Mouse (Mus musculus) limb, embryonic 11.5 days (tissue): ENCODE measurements at regions not wholly inside any gene's neighbourhood (a gene's known extent, or its start where the extent isn't known, plus 50 kb on each side); places are given as distances from the start of the nearest gene placed in this dataset.

ENCODE experiments used
- ATAC-seq: fragments of 200-750 bp; cut with Nextera tagmentation; 2 replicates; pipeline ENCODE4 v1.8.0; 2017; ENCODE audit warnings: low read depth; ENCODE audit not compliant: insufficient number of reproducible peaks, low FRiP score, low TSS enrichment
- DNase-seq: peaks from one replicate; pipeline ENCODE4 v3.0.0-alpha.2; 2015; ENCODE audit warnings: low spot score
- H3K27ac ChIP-seq: fragments of 300-500 bp; sonication (generic); replicated peaks from 2 replicates; pipeline ENCODE4 v1.5.1; 2014; ENCODE audit warnings: low read depth, mild to moderate bottlenecking, low read length
- H3K27me3 ChIP-seq: fragments of 300-500 bp; sonication (generic); 2 replicates; pipeline ENCODE4 v1.6.1; 2014; ENCODE audit warnings: mild to moderate bottlenecking, low read length, mixed read lengths; ENCODE audit not compliant: control insufficient read depth, insufficient read depth
- H3K36me3 ChIP-seq: fragments of 300-500 bp; sonication (generic); 2 replicates; pipeline ENCODE4 v1.6.1; 2014; ENCODE audit warnings: mild to moderate bottlenecking, low read length, moderate library complexity, mixed read lengths; ENCODE audit not compliant: control insufficient read depth, insufficient read depth
- H3K4me1 ChIP-seq: fragments of 300-500 bp; sonication (generic); 2 replicates; pipeline ENCODE4 v1.6.1; 2014; ENCODE audit warnings: low read length, mixed read lengths; ENCODE audit not compliant: control insufficient read depth, insufficient read depth
- H3K4me2 ChIP-seq: fragments of 300-500 bp; sonication (generic); 2 replicates; pipeline ENCODE4 v1.6.1; 2014; ENCODE audit warnings: low read depth, mild to moderate bottlenecking, moderate library complexity; ENCODE audit not compliant: severe bottlenecking
- H3K4me3 ChIP-seq: fragments of 300-500 bp; sonication (generic); 2 replicates; pipeline ENCODE4 v1.5.1; 2014; ENCODE audit warnings: low read depth, low read length
- H3K9ac ChIP-seq: fragments of 300-500 bp; sonication (generic); 2 replicates; pipeline ENCODE4 v1.6.1; 2014; ENCODE audit warnings: mild to moderate bottlenecking, low read length
- H3K9me3 ChIP-seq: fragments of 300-500 bp; sonication (generic); 2 replicates; pipeline ENCODE4 v1.6.1; 2016; ENCODE audit warnings: low read length; ENCODE audit not compliant: control insufficient read depth
- WGBS: fragments of 180-500 bp; shearing (Covaris S2); extraction: QIAGEN DNeasy Blood & Tissue Kit; methylation state at CpG from one replicate; pipeline ENCODE4 v1.1.7; 2014; 5-methylcytosine and 5-hydroxymethylcytosine counted together

- Histone ChIP-seq H3K27ac (no peak overlapping the region), H3K4me3 (no peak overlapping the region), H3K27me3 (no peaks in the 10 kb centered on the region), H3K36me3 (no peaks in the 10 kb centered on the region), H3K9me3 (no peaks in the 10 kb centered on the region), H3K4me2 (no peak overlapping the region), H3K9ac (no peak overlapping the region), H3K4me1 (no peaks in the 10 kb centered on the region)
- no peak for DNase-seq
- 85% methylated on average over 2 of the region's 2 CpGs for WGBS
- ATAC-seq: no peak
Observed at GRCm38 (mm10) chr6:73401059-73401458, 68.4 kb downstream of the 4931417E11Rik start.

- no peaks in the 10 kb centered on the region for H3K36me3 ChIP-seq
- no peak for DNase-seq
Observed at GRCm38 (mm10) chr6:73389301-73389700, 80.2 kb downstream of the 4931417E11Rik start.

GRCm38 (mm10) chr6:73386261-73386660, 83.2 kb downstream of the 4931417E11Rik start:
- no peaks in the 10 kb centered on the region for H3K27me3 ChIP-seq
- H3K4me2 ChIP-seq: no peak overlapping the region
- H3K36me3 ChIP-seq: no peaks in the 10 kb centered on the region
- no peak overlapping the region for H3K4me3 ChIP-seq
- DNase-seq (no peak), ATAC-seq (no peak)
- H3K27ac ChIP-seq: no peak overlapping the region
- H3K9me3 ChIP-seq: no peaks in the 10 kb centered on the region
- no peaks in the 10 kb centered on the region for H3K4me1 ChIP-seq
- 91% methylated on average over 3 of the region's 3 CpGs for WGBS
- no peak overlapping the region for H3K9ac ChIP-seq

More at GRCm38 (mm10) chr6:73389301-73389700, 80.2 kb downstream of the 4931417E11Rik start:
- Histone ChIP-seq H3K9me3 (no peaks in the 10 kb centered on the region), H3K27ac (no peak overlapping the region), H3K4me1 (no peaks in the 10 kb centered on the region), H3K4me2 (no peak overlapping the region), H3K9ac (no peak overlapping the region), H3K27me3 (no peaks in the 10 kb centered on the region), H3K4me3 (no peak overlapping the region)
- ATAC-seq: no peak
- 70% methylated on average over 6 of the region's 6 CpGs for WGBS

- Histone ChIP-seq H3K36me3 (no peaks in the 10 kb centered on the region), H3K9ac (no peak overlapping the region), H3K27me3 (no peaks in the 10 kb centered on the region), H3K9me3 (no peaks in the 10 kb centered on the region; the same call in 1 of the 2 replicates), H3K4me2 (no peak overlapping the region), H3K4me3 (no peak overlapping the region), H3K4me1 (no peaks in the 10 kb centered on the region), H3K27ac (no peak overlapping the region)
- DNase-seq (no peak), ATAC-seq (no peak)
- WGBS: 73% methylated on average over 5 of the region's 5 CpGs
Observed at GRCm38 (mm10) chr6:73379825-73380224, 89.6 kb downstream of the 4931417E11Rik start.

GRCm38 (mm10) chr6:73377884-73378283, 91.6 kb downstream of the 4931417E11Rik start:
- DNase-seq (no peak), ATAC-seq (no peak)
- no peak overlapping the region for H3K4me3 ChIP-seq
- H3K36me3 ChIP-seq: no peaks in the 10 kb centered on the region
- no peak overlapping the region for H3K4me2 ChIP-seq
- H3K9ac ChIP-seq: no peak overlapping the region
- no peaks in the 10 kb centered on the region for H3K4me1 ChIP-seq
- H3K27me3 ChIP-seq: no peaks in the 10 kb centered on the region
- 91% methylated on average over 8 of the region's 8 CpGs for WGBS
- no peak overlapping the region for H3K27ac ChIP-seq
- H3K9me3 ChIP-seq: no peaks in the 10 kb centered on the region; the same call in 1 of the 2 replicates

- DNase-seq (no peak), ATAC-seq (no peak)
- 96% methylated on average over 11 of the region's 11 CpGs for WGBS
- H3K36me3 ChIP-seq: no peaks in the 10 kb centered on the region
- no peak overlapping the region for H3K4me2 ChIP-seq
- no peak overlapping the region for H3K9ac ChIP-seq
- no peak overlapping the region for H3K27ac ChIP-seq
- H3K27me3 ChIP-seq: no peaks in the 10 kb centered on the region
- H3K4me1 ChIP-seq: no peaks in the 10 kb centered on the region
- no peaks in the 10 kb centered on the region; the same call in 1 of the 2 replicates for H3K9me3 ChIP-seq
- no peak overlapping the region for H3K4me3 ChIP-seq
Observed at GRCm38 (mm10) chr6:73376291-73376690, 93.2 kb downstream of the 4931417E11Rik start.

GRCm38 (mm10) chr6:73372901-73373300, 96.6 kb downstream of the 4931417E11Rik start:
- no peaks in the 10 kb centered on the region for H3K36me3 ChIP-seq
- H3K4me3 ChIP-seq: no peak overlapping the region
- no peak overlapping the region for H3K9ac ChIP-seq
- H3K4me2 ChIP-seq: no peak overlapping the region
- no peaks in the 10 kb centered on the region; the same call in 1 of the 2 replicates for H3K9me3 ChIP-seq
- H3K27ac ChIP-seq: no peak overlapping the region
- WGBS: 80% methylated on average over 5 of the region's 5 CpGs
- ATAC-seq (no peak), DNase-seq (peak; percentile 18)
- H3K4me1 ChIP-seq: no peaks in the 10 kb centered on the region
- H3K27me3 ChIP-seq: no peaks in the 10 kb centered on the region; the same call in 1 of the 2 replicates

GRCm38 (mm10) chr6:73371866-73372265, 97.6 kb downstream of the 4931417E11Rik start:
- Histone ChIP-seq H3K4me3 (no peak overlapping the region), H3K9me3 (no peaks in the 10 kb centered on the region; the same call in 1 of the 2 replicates), H3K27ac (no peak overlapping the region), H3K27me3 (no peaks in the 10 kb centered on the region; the same call in 1 of the 2 replicates), H3K4me2 (no peak overlapping the region), H3K36me3 (no peaks in the 10 kb centered on the region), H3K9ac (no peak overlapping the region), H3K4me1 (no peaks in the 10 kb centered on the region)
- ATAC-seq (no peak), DNase-seq (no peak)
- 91% methylated on average over 5 of the region's 5 CpGs for WGBS

- WGBS: 90% methylated on average over 4 of the region's 4 CpGs
- H3K4me3 ChIP-seq: no peak overlapping the region
- ATAC-seq (no peak), DNase-seq (no peak)
- no peak overlapping the region for H3K27ac ChIP-seq
- H3K4me2 ChIP-seq: no peak overlapping the region
- no peaks in the 10 kb centered on the region for H3K36me3 ChIP-seq
- no peaks in the 10 kb centered on the region; the same call in 1 of the 2 replicates for H3K27me3 ChIP-seq
- no peaks in the 10 kb centered on the region for H3K4me1 ChIP-seq
- H3K9ac ChIP-seq: no peak overlapping the region
- no peaks in the 10 kb centered on the region for H3K9me3 ChIP-seq
Observed at GRCm38 (mm10) chr6:73370901-73371300, 98.6 kb downstream of the 4931417E11Rik start.
